Mouse (Mus musculus) C2C12 (cell line): ENCODE measurements around the gene Tet2. TPM values are rescaled to one million over a fixed set of nuclear protein-coding genes. Genes with fewer than 3 reads are reported as not detected.
"Not testable (repeated sequence)": the region's sequence is repeated elsewhere in the genome, so short reads cannot be mapped to it uniquely, and the experiment has no call there.

Experiments
- H3K27me3 ChIP-seq: one replicate; pipeline ENCODE4 v1.6.1; 2011; ENCODE audit not compliant: control insufficient read depth, insufficient read depth, insufficient read length
- H3K36me3 ChIP-seq: one replicate; pipeline ENCODE4 v1.6.1; 2011; ENCODE audit not compliant: control insufficient read depth, insufficient read depth
- H3K4me3 ChIP-seq: one replicate; pipeline ENCODE4 v1.5.1; 2011; ENCODE audit warnings: mild to moderate bottlenecking, control low read depth; ENCODE audit not compliant: poor library complexity, insufficient read depth, severe bottlenecking
- H3K79me2 ChIP-seq: one replicate; pipeline ENCODE4 v1.6.1; 2011; ENCODE audit not compliant: control insufficient read depth, insufficient read depth
- H3K79me3 ChIP-seq: one replicate; pipeline ENCODE4 v1.6.1; 2011; ENCODE audit warnings: low read depth, control low read depth
- H3ac ChIP-seq: one replicate; pipeline ENCODE3; 2011; ENCODE audit warnings: low read depth; ENCODE audit not compliant: control insufficient read depth, insufficient read length
- CEBPB ChIP-seq: IDR thresholded peaks from one replicate; pipeline ENCODE4 v1.6.1; 2011; ENCODE audit warnings: low read depth, mild to moderate bottlenecking, control low read depth, moderate library complexity
- CTCF ChIP-seq: IDR thresholded peaks from one replicate; pipeline ENCODE4 v1.5.1; 2011; ENCODE audit not compliant: control insufficient read depth, insufficient read depth, insufficient read length
- FOSL1 ChIP-seq: IDR thresholded peaks from one replicate; pipeline ENCODE4 v1.8.0; 2011; ENCODE audit warnings: mild to moderate bottlenecking, low read length; ENCODE audit not compliant: poor library complexity, insufficient read depth, severe bottlenecking
- MAX ChIP-seq: IDR thresholded peaks from one replicate; pipeline ENCODE4 v1.6.1; 2011; ENCODE audit warnings: mild to moderate bottlenecking, control low read depth
- MYOD1 ChIP-seq: IDR thresholded peaks from one replicate; pipeline ENCODE4 v1.6.1; 2011; ENCODE audit warnings: low read depth; ENCODE audit not compliant: control insufficient read depth, insufficient read length
- MYOG ChIP-seq: IDR thresholded peaks from one replicate; pipeline ENCODE4 v1.6.1; 2011; ENCODE audit not compliant: control insufficient read depth, insufficient read length; ENCODE audit errors: extremely low read depth
- USF1 ChIP-seq: IDR thresholded peaks from one replicate; pipeline ENCODE4 v1.6.1; 2011; ENCODE audit warnings: low read depth, mild to moderate bottlenecking, control low read depth, moderate library complexity
- polyA plus RNA-seq: library from polyadenylated mRNA; unstranded; fragments of >200 nt; fragmentation: generic; extraction: Trizol; gene quantifications from one replicate; pipeline ENCODE4 v1.2.1, GENCODE M21; 2012; ENCODE audit warnings: missing spikeins

Gene Tet2
- polyA plus RNA-seq, 1 experiment: 1.5 TPM

GRCm38 (mm10) chr3:133545304-133545666 is 346 bp upstream of the Tet2 start:
- TF ChIP-seq MYOG (no peak), MAX (no peak), CTCF (no peak), CEBPB (no peak), MYOD1 (no peak), FOSL1 (no peak), USF1 (no peak)
- Histone ChIP-seq H3K27me3 (no peaks in the 10 kb centered on the region), H3K36me3 (no peaks in the 10 kb centered on the region), H3K79me2 (peaks cover 31% of the 10 kb centered on the region), H3K79me3 (peaks cover 2% of the 10 kb centered on the region), H3K4me3 (no peak overlapping the region), H3ac (no peak overlapping the region)

- Histone ChIP-seq H3K79me3 (peaks cover 2% of the 10 kb centered on the region), H3ac (peak overlapping the region; percentile 90), H3K79me2 (peaks cover 43% of the 10 kb centered on the region), H3K27me3 (no peaks in the 10 kb centered on the region), H3K36me3 (no peaks in the 10 kb centered on the region), H3K4me3 (peak overlapping the region; percentile 50)
- TF ChIP-seq CTCF (no peak), USF1 (no peak), MYOG (no peak), MYOD1 (no peak), MAX (no peak), FOSL1 (no peak), CEBPB (no peak)
Observed at GRCm38 (mm10) chr3:133544131-133544550, 798 bp downstream of the Tet2 start.

GRCm38 (mm10) chr3:133543101-133544020 is 1.6 kb downstream of the Tet2 start:
- Histone ChIP-seq H3K36me3 (no peaks in the 10 kb centered on the region), H3K79me2 (peaks cover 43% of the 10 kb centered on the region), H3K4me3 (peak overlapping the region; percentile 50), H3K79me3 (peaks cover 2% of the 10 kb centered on the region), H3ac (peak overlapping the region; percentile 90), H3K27me3 (no peaks in the 10 kb centered on the region)
- TF ChIP-seq MAX (no peak), USF1 (no peak), CTCF (no peak), MYOG (no peak), CEBPB (no peak), FOSL1 (no peak), MYOD1 (no peak)

GRCm38 (mm10) chr3:133542084-133542483 is 2.9 kb downstream of the Tet2 start:
- Histone ChIP-seq H3K27me3 (no peaks in the 10 kb centered on the region), H3K79me2 (peaks cover 43% of the 10 kb centered on the region), H3K4me3 (no peak overlapping the region), H3K36me3 (no peaks in the 10 kb centered on the region), H3K79me3 (peaks cover 8% of the 10 kb centered on the region), H3ac (no peak overlapping the region)
- TF ChIP-seq FOSL1 (no peak), MAX (no peak), MYOD1 (no peak), MYOG (no peak), USF1 (peak; percentile 19), CTCF (no peak)

- TF ChIP-seq USF1: no peak
- no peak for TF ChIP-seq CTCF
- no peak overlapping the region for H3ac ChIP-seq
- peaks cover 43% of the 10 kb centered on the region for H3K79me2 ChIP-seq
- no peaks in the 10 kb centered on the region for H3K36me3 ChIP-seq
- no peaks in the 10 kb centered on the region for H3K27me3 ChIP-seq
- H3K4me3 ChIP-seq: no peak overlapping the region
- H3K79me3 ChIP-seq: peaks cover 8% of the 10 kb centered on the region
Observed at GRCm38 (mm10) chr3:133541000-133541399, 3.9 kb downstream of the Tet2 start.

- TF ChIP-seq MYOG (no peak), CTCF (no peak), MAX (no peak), FOSL1 (no peak), USF1 (no peak), CEBPB (no peak), MYOD1 (no peak)
- no peak overlapping the region for H3ac ChIP-seq
- peaks cover 8% of the 10 kb centered on the region for H3K79me3 ChIP-seq
- H3K4me3 ChIP-seq: no peak overlapping the region
- H3K79me2 ChIP-seq: peaks cover 43% of the 10 kb centered on the region
- H3K27me3 ChIP-seq: no peaks in the 10 kb centered on the region
- no peaks in the 10 kb centered on the region for H3K36me3 ChIP-seq
Observed at GRCm38 (mm10) chr3:133539991-133540390, 4.9 kb downstream of the Tet2 start.

GRCm38 (mm10) chr3:133538499-133538898 is 6.4 kb downstream of the Tet2 start:
- H3K36me3 ChIP-seq, H3K27me3 ChIP-seq, H3ac ChIP-seq, H3K4me3 ChIP-seq: not testable (repeated sequence)
- Histone ChIP-seq H3K79me3 (peaks cover 10% of the 10 kb centered on the region), H3K79me2 (peaks cover 40% of the 10 kb centered on the region)
